Mouse (Mus musculus) kidney, postnatal 36 days (tissue): ENCODE measurements around the gene Clp1.
A peak's percentile ranks its signal among the peaks of the same experiment; 100 is the strongest.
"Not testable (repeated sequence)": the region's sequence is repeated elsewhere in the genome, so short reads cannot be mapped to it uniquely, and the experiment has no call there.

ENCODE experiments used
- DNase-seq, 2 experiments: peaks; one replicate each; pipeline ENCODE4 v3.0.0; 2021 to 2022; ENCODE audit warnings: mixed read lengths in 2 of 2

Clp1 gene

GRCm38 (mm10) chr2:84738271-84738911 lies 11.2 kb upstream of the Clp1 start:
- peak; percentile 71 to 78 for DNase-seq

DNA sequence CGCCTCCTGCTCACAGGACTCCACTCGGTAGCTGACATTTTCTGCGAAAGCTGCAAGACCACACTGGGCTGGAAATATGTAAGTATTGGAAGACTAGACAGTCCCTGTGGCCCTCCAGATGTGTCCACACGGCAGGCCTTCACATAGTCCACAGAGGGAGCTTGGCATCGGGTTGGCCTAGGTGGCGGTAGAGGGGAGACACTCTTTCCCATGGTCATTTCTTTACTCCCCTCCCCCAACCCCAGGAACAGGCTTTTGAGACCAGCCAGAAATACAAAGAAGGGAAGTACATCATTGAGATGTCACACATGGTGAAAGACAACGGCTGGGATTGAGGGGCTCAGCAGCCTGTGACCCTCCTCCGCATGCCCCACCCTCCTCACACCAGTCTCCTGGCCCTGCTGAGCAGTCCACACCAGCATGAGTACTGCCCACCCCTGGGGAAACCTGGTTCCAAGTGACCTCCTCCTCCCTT lies 10.3 kb upstream of the Clp1 start:
- peak in 1 of 2 experiments; percentile 30 for DNase-seq

DNA sequence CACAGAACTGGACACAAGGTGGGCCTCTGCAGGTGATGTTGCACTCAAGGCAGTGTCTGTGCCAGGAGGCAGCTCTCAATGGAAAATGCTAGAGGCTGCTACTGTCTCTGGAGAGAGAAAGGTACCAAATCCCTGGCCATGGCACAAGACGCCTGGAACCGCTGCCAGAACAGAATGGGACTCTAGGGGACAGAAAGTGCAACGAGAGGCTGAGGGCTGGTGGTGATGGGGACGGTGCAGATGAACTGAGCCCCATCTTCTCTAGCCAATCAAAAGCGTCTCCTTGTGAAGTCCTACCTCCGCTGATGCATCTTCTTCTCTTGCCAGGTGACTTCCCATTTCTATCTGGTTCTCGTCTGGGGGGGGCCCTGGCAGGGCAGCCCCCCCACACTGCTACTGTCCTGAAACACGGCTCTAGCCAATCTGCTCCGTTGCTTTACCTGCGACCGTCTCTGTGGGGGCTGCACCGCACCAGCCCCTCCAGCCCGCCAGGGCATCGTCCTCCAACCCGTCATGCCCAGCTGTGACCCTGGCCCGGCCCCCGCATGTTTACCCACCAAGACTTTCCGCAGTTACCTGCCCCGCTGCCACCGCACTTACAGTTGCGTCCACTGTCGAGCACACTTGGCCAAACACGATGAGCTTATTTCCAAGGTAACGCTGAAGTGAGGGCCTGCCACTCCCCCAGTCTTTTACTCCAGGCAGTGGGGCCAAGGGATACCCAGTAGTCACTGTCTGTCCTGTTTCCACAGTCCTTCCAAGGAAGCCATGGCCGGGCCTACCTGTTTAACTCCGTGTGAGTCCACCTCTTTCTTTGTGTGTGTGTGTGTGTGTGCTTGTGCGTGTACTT lies 9.4 kb upstream of the Clp1 start:
- no peak for DNase-seq

DNA sequence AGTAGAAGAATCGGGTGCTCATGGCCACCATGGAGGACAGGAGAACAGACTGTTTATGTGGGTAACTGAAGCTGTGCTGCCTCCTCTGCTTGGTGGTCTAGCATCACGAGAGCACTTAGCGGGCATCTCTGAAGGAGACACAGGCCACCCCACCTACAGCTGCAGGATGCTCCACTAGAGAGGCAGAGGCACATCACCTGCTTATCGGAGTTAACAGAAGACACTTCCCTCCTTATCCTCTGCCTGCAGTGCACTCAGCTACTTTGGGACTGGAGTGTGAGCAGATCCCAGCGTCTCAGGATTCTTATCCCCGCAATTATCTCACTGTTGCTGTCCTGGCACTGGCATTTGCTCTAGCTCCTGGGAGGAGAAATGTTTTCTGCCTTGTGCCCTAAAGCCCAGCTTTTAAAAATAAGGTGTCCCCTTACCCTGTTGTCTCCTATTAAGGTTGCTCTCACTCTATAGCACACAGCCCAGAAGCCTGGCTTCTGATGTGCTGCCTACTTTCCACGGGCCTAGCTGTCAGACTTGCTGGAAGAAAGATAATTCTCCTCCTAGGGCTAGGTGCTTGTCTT lies 8.3 kb upstream of the Clp1 start:
- DNase-seq, result no peak

DNA sequence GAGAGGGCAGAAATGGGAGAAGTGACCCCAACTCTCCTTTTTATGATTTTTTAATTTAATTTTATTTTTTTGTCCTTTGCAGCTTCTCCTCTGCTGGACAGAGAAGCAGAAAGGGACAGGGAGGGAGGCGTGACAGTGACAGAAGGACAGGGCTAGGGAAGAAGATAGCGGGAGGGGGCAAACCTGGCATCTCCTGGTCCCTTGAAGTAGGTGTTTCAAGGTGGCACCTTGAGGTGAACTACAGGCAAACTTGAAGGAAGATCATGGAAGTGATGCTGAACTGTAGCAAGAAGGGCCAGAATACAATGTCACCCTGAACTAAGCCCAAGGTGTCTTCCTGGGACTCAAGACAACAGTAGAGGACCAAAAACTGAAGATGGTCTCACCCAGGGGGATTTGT lies 7.8 kb upstream of the Clp1 start:
- no peak for DNase-seq

- DNase-seq, result no peak
Observed at GRCm38 (mm10) chr2:84734351-84734864, 7.3 kb upstream of the Clp1 start.

- DNase-seq, result peak in 1 of 2 experiments; percentile 27
Observed at GRCm38 (mm10) chr2:84733579-84734300, 6.6 kb upstream of the Clp1 start, which contains the start of gene Ypel4. Gene Ypel4, plus strand, starts transcription at chr2:84734058.

DNA sequence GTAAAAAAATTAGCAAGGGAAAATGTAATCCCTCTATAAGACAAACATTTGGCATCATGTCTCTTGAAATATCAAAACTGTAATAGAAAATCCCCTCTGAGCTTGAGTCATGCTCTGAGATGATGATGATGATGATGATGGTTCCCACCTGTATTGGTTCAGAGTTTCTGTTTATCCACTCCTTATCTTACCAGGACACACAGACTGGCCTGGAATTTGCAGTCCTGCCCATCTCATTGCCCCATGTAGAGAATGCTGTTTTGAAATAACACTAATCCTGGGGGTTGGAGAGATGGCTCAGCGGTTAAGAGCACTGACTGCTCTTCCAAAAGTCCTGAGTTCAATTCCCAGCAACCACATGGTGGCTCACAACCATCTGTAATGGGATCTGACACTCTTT lies 5.2 kb upstream of the Clp1 start:
- DNase-seq, result no peak

DNA sequence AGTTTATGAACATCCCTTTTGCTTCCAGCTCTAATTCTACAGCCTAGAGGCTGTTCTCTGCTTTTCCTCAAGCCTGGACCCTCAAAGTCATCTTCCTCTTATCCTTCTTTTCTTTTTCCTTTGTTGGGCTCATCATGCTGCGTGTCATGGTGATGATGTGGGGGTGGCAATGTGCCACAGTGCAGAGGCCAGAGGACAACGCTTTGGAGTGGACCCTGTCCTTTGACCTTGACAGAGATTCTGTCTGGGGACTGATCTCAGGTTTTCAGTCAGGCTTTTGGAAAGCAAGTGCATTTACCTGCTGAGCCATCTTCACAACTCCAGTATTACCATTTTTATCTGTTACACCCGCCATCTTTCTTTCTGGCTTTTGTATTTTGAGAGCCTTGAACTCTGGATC lies 4.1 kb upstream of the Clp1 start:
- peak; percentile 48 to 70 for DNase-seq

- DNase-seq, result not testable (repeated sequence)
Observed at GRCm38 (mm10) chr2:84728191-84728590, 1.0 kb upstream of the Clp1 start.

- DNase-seq, result no peak
Observed at GRCm38 (mm10) chr2:84726716-84727115, 434 bp downstream of the Clp1 start.

DNA sequence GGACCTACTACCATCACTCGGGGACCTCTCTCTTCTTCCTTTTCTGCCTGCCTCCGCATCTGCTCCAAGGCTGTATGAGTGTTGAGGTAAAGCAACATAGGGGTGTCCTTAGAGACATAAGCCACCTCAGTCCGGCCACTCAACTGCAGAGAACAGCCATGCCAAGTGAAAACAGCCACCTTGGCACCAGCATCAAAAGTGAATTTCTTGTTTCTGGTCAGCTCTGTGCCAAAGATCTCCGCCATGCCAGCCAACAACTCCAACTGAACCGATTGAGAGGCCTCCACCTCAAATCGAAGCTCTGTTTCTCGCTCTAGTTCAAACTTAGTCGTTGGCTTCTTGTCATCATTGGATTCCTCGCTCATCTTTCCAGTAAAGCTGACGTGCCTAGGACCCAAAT lies 1.4 kb downstream of the Clp1 start:
- DNase-seq, result no peak

GRCm38 (mm10) chr2:84723856-84724255 lies 3.3 kb downstream of the Clp1 start:
- no peak for DNase-seq

DNA sequence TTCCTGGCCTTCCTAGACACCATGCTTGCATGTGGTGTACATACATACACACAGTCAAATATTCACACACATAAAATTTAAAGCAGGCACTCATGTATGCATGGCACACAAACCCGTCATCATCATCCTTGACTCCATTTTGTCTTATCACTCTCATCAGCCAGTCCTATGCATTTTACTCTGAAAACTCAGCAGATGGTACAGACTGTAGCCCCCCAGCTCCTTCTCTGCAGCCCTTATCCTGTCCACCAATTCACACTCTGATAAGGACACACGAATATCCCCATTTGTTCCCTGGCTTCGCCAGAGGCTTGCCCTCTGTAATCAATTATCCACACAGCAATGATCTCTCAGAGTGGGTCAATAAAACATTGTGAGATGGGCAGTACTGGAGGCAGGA lies 6.0 kb downstream of the Clp1 start:
- no peak for DNase-seq

DNA sequence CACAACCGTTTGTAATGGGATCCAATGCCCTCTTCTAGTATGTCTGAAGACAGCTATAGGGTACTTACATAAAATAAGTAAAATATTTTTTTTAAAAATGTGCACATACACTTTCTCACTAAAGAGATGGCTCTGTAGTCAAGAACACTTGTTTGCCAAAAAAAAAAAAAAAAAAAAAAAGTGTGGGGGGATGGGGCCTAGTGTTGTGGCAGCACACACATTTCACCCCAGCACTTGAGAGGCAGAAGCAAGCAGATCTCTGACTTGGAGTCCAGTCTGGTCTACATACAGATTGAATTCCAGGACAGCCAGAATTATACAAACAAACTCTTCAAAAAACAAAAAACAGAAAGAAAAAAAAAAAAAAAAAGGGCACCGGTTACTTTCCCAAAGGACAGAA lies 6.4 kb downstream of the Clp1 start:
- DNase-seq, result no peak

GRCm38 (mm10) chr2:84717357-84717756 lies 9.8 kb downstream of the Clp1 start:
- DNase-seq, result no peak

DNA sequence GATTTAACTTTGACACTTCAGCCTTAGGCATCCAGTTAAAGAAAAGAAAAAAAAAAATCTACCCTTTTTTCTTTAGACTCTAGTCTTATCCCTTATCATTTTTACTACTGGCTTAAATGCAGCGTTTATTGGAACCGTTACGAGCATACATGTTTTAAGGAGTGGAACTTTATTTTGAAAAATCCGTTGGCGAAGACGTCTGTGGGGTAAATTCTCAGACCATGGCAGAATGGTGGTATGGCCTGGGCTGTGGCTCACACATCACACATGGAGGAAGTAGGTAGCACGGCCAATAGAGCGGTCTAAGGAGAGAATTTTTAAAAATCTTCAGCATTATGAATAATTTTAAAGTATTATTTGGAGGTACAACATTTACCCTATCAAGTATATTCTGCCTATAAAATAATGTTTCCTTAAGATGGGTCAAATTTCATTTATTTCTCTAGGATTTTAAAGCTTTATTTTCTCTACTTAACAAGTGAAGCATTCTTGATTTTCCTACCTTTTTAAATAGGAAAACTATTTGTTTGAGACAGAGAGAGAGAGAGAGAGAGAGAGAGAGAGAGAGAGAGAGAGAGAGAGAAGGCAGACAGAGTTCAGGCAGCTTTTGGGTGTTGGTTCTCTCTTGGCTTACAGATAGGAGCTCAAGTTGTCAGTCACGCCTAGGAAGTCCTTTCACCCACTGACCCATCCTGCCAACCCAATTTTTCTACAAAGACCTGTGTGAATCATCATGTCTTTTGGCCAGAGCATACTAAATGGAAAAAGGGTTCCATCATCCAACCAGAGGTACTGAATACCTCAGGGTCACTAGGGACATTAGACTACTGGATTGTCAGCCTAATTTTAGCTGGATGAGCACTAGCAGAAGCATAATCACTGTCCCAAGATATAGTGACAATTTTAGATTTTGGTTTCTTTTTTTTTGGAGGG lies 10.5 kb downstream of the Clp1 start:
- peak in 1 of 2 experiments; percentile 21 for DNase-seq

- DNase-seq, result peak; percentile 83 to 96
Observed at GRCm38 (mm10) chr2:84715562-84716361, 11.4 kb downstream of the Clp1 start.

DNA sequence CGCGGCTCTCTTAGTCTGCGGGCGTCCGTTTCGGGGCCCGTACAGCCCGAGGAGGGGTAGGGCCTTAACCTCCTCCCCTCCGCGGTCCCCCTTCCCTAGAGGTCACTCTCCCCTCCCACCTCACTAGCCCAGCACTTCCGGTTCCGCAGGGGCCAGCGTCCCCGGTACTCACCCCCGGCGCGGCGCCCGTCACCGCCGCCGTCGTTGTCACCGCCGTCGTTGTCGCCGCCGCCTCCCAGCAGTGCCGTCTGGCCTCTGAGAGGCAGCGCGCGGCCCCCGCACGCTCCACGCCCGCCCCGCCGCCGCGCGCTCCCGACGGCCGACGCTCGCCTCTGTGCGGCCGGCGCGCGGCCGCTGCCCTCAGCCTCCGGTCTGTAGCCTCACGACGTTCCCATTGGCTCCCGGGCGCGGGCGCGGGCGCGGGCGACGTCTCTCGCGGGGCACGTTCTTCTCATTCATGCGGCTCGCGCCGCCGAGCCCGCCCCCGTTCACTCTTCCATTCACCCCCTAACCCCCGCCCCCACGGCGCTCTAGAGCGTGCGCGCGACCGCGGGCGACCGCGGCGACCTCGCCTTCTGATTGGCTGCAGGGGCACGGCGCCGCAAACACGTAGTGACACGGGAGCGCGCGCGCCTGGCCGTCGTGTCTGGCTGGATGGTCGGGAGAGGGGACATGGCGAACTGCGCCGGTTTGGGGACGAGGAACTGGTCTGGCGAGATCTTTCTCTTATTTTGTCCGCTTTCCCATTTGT lies 12.2 kb downstream of the Clp1 start, which contains the start of gene Zdhhc5:
Gene Zdhhc5, minus strand, starts transcription at position 370 of the 751 bp plus-strand sequence.
- DNase-seq, result peak; percentile 99

DNA sequence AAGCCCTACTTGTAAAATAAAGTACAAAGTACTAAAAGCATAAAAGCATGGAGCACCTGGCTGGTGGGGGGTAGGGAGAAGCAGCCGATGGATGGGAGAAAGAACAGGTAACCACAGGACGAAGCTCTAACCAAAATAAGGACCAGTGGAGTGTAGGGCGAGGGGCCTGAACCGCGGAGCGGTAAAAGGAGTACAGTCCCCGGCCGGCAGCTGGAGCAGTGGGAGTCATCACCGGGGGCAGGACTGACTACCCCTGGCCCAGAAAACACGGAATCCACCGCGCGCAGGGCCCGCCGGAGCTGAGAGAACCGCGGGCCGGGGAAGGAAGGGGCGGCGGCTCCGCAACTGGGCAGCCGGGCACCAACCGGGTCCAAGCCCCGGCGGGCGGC lies 12.7 kb downstream of the Clp1 start:
- no peak for DNase-seq
